Mouse (Mus musculus) G1E (cell line): Measurements from ENCODE around the gene Rdh5.

Source experiments
- CTCF ChIP-seq: IDR thresholded peaks from 2 replicates; pipeline ENCODE4 v1.5.1; 2012; ENCODE audit warnings: low read depth, low read length, inconsistent platforms, mixed read lengths
- GATA1 ChIP-seq: IDR thresholded peaks from 2 replicates; pipeline ENCODE4 v1.6.1; 2012; ENCODE audit warnings: borderline replicate concordance, low read length, inconsistent platforms, mixed read lengths
- GATA2 ChIP-seq: IDR thresholded peaks from 2 replicates; pipeline ENCODE4 v1.6.1; 2012; ENCODE audit warnings: low read depth, low read length, inconsistent platforms, borderline replicate concordance
- POLR2AphosphoS5 ChIP-seq: IDR thresholded peaks from 2 replicates; pipeline ENCODE4 v1.6.1; 2012; ENCODE audit warnings: low read depth, low read length, inconsistent platforms; ENCODE audit not compliant: insufficient replicate concordance
- TAL1 ChIP-seq: conservative IDR thresholded peaks from 2 replicates; pipeline ENCODE4 v1.6.1; 2012; ENCODE audit warnings: low read depth, low read length, inconsistent platforms, mixed read lengths

DNA sequence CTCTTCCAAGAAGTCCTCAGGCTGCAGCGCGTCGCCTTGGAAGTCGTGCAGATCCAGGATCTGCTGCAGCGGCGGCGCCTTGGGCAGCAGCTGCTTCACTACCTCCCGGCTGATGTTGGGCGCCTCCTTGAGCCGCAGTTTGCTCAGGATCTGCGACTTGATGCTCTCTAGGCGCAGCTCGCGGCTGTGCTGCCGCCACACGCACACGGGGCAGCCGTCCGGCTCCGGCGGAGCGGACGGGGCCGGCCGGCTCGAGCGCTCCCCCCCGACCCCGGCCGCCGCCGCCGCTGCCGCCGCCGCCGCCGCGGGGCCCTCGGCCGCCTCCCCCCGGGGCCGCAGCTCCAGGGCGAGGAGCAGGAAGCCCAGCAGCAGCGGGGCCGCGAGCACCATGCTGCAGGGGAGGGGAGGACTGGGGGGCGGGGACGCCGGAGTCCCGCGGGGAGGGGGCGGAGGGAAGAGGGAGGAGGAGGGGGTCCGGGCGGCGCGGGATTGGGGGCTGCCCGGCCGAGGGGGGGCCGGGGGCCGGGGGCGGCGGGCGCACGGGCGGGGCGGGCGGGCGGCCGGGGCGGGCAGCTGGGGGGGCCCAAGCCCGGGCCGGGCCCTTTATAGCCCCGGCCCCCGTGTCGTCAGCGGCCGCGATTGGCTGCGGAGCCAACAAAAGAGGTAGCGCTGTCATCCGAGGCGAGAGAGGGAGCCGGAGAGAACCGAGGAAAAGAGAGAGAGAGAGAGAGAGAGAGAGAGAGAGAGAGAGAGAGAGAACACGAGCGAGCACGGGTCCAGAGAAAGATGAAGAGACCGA is 31.2 kb downstream of the Rdh5 start, which contains the start of gene Gdf11:
- TF ChIP-seq CTCF (no peak), POLR2AphosphoS5 (no peak), GATA1 (no peak), TAL1 (no peak), GATA2 (no peak)
